Mouse (Mus musculus): Measurements from ENCODE around the gene St8sia2.
"Not testable (repeated sequence)": the region's sequence is repeated elsewhere in the genome, so short reads cannot be mapped to it uniquely, and the experiment has no call there.

The St8sia2 gene

DNA sequence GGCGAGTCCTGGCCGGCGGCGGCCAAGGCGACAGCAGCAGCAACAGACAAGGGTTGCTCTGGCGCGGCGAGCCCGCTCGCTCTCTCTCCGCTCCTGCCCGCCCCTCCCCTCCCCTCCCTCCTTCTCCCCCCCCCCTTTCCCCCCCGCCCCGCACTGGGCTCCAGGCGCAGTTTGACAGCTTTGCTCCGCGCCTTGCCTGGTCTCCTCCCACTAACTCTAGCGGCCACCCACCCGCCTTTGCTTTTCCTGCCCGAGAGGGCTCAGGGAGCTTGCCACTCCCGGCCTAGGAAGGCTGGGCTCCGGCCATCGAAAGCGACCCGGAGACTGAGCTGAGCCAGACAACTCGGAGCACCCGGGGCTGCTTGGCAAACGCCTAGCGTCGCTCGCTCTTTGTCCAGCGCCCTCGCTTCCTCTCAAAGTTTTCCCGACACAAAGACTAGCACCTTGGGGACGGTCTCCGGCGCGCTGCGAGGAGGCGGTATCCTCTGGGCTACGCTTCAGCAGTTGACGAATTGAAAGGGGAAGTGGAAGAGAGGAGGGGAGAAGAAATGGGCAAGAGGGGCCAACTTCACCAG, at the start of gene St8sia2:
St8sia2 (minus strand) TSS at position 90 of the 575 bp plus-strand sequence.
- DNase-seq, result peak; percentile 52

DNA sequence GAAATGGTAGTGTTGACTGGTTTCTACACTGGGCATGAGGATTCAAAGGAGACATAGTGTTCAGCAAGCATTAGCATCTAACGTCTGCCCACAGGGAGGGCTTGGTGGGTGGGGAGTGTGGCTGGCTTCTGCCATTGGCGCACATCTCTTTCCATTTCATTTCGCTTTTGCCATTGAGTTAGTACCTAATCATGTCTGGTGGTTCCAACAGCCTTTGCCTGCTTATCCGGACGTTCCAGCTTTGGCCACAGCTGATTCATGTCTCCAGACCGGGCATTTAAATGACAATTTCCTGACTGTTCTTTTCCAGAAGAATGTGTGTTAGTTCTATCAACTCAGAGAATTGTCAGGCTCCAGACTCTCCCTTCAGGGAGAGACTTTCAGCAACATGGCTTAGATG, 47.6 kb upstream of the St8sia2 start:
- DNase-seq, result no peak

DNA sequence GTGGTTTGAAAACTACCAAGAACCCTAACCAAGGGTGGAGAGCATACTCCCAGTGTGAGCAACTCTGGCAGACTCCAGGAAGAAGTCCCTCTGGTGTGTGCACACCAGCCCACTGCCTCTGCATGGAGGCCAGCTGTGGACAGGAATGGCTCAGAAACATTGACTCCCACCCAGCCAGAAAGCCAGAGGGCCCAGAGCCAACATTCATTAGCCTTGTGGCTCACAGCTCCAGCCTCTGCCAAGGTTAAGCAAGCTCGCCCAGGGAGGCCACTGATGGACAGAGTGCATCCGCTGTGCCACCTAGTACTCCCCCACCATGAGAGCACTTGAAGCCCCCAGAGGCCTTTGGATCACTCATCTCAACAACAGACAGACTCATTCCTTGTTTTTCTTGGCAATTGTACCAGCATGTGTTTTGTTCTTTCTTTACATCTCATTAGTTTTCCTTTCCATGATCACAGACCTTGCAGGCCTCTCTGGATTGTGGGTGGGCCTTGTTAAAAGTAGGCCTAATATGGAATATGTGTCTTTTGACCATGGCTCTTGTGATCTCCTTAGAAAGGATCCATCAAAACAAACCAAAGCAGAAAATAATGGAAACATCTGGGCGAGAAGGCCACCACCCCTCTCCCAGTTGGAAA, 46.9 kb upstream of the St8sia2 start:
- no peak for DNase-seq

DNA sequence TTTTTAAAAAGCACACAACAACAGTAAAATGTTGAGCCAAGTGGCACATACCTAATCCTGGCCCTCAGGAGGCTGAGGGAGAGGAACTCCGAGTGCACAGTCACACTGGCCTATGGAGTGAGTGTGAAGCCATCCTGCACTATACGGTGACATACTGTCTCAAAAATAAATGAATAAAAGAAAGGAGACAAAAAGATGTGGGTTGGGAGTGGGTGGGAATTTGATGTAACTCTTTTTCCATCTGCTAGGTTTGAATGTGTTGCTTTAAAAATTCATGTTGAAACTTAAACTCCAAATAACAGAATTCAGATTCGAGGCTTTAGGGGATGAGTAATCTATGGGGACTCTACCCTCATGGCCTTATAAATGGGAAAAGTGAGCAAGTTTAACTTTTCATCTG, 46.2 kb upstream of the St8sia2 start:
- DNase-seq, result no peak

DNA sequence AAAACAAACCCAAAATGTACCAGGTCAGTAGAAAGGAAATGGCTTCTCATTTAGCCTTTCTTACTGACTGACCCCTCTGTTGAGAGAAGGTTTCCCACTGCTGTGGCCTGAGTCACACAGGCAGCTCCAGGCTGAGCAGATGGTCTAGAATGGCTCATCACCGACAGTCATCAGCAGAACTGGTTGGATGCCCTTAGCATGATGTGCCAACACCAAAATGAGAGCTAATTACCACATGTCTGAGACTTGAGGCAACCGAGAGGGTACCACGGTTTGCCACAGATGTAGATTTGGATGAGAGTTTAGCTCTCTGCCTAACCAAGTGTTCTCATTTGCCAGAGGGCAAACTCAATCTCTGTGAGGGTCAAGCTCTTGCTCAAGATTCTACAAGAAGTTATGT, 42.3 kb upstream of the St8sia2 start:
- no peak for DNase-seq

DNA sequence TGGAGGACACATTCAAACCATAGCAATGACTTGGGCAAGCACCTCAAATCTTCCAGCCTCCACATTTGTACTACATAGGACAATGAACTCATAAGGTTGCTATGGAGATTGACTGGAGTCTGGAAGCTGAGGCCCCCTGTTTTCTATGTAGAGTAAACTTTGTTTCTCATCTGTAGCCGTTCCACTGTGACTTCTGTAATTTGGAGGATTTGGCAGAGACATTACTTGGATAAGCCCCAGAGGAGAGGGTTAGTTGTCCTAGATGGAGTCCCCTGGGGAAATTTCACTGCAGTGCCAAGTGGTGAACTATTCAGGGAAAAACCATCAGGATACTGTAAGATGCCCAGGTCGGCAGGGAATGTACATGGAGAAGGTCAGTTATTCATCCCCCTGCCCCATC, 34.1 kb upstream of the St8sia2 start:
- no peak for DNase-seq

DNA sequence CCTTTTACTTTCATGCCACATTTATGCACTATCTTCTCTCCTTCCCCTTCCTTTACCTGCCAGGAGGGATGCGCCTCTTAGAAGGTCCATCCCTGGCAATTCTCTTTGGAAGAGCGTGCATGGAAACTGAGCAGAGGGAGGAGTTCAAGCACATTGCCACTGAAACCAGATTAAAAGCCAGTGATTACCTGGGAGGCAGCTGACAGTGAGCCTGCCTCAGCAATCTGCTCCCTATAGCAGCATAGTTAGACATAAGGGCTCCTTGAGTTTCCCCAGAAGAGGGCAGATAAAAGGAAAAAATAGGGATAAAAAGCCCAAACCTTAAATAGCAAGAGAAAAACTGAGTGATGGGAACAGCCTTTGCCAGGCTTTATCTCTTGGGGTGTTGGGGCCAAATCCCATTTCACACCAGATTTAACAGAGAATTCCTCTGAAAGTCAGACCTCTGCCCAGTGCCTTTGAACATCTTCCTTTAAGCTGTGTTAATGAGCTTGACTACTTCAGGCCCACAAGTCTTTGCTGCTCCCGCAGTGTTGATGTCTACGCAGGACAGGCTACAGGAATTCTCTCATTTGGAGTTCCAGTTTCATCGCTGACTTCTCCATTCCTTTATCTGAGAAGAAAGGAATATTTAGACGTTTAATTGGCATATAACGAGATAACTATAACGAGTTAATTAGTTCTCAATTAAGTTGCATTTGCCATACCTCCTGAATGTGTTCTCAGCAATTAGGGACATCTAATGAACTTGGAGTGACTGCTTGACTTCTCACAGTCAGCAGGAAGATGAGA, 31.9 kb upstream of the St8sia2 start:
- DNase-seq, result no peak

DNA sequence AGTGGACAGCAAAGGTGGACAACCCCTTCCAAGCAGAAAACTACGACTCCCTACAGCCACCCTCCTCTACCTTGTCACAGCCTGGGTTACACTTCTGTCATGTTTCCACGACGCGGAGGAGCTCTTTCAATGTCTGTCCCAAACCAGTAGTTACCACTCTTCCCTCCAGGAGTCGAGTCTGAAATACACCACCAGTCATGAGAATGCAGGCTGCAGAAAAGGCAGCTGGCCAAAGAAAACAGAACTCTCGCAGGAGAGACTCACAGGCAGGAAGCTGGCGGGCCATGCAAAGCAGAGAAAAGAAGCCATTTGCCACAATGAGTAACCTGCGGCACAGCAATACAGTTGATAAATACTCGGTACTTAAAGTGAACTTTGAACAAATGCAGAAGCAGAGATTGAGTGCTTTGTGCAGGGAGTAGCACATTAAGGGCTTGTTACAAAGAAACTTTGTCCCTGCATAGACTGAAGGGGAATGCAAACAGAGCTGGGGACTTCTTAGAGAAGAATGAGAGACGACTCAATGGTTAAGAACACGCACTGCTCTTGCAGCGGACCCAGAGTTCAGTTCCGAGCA, 30.2 kb upstream of the St8sia2 start:
- no peak for DNase-seq

DNA sequence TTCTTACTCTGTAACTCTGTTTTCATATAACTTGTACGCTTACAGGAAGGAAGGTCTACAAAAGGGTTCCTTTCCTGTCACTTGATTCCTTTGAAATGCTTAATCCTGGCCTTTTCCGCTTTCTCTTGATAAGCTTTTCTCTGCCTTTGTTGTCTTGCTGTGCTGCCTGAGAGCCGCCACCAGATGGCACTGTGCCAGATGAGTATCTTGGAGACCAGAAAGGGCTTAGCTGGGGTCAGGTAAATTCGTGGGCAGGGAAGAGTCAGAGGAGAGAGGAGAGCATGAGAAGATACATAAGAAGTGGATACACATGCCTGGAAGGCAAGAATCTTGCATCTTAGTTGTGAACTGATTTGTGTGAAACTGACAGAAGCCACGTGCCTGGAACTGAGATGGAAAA, 11.5 kb upstream of the St8sia2 start:
- DNase-seq, result peak; percentile 51

DNA sequence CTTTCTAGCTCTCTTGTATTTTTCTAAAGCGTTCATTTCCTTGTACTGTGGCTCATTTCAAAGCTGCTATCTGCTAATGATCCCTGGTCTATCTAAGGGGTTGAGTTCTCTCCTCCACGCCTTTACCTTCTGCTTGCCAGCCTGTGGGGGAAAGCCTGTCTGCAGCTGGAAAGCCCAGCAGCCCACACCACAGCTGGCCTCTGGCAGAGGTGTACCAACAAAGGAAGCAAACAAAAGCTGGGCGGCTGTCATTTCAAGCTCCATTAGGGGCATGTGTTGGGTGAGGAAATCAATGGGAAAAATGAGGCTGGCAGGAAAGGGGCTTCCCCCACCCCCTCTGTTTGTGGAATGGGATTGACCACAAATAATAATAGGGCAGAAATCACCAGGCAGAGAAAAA, 10.7 kb upstream of the St8sia2 start:
- no peak for DNase-seq

DNA sequence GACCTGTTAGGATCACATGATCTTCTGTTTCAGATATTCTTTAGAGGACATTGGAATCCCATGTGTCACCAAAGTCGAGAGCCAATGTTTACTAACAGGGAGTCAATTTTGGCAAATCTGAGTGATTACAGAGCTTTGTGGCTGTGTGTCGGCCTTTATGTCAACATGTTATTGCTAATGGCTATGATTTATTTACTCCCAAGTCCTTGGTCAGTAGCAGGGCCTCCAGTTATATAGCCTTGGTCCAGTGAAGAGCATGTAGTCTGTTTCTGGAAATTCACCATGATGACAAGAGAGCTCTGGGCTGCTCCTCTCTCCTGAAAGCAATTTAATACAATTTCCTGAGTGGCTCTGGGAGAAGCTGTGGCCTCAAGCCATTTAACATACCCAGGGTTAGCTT, 9.1 kb upstream of the St8sia2 start:
- no peak for DNase-seq

DNA sequence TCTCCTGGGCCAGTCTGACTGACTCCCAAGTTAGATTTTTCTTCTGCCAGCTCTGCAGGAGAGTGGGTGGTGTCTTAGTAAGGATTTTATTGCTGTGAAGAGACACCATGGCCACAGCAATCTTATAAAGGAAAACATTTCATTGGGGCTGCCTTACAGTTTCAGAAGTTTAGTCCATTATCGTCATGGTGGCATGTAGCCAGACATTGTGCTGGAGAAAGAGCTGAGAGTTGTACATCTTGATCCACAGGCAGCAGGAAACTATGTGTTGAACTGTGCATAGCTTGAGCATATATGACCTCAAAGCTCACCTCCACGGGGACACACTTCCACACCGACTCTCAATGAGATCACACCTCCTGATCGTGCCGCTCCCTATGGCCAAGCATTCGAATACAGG, 8.3 kb upstream of the St8sia2 start:
- DNase-seq, result no peak

DNA sequence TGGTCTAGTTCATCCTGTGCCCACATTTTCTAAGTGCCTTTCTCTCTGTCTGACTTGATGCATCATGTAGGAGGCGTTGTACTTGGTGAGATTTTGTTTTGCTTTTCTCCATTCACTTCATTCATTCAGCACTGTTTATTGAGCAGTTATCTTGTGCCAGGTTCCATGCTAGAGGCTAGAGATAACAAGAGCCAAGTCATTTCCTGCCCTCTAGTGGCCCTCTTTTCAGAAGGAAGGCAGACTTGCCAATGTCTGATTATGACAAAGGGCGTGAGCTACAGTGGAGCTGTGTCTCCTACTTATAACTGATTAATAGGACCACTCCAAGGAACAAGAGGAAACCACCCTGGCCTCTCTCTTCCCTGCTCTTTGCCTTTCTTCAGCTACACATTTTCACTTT, 3.1 kb upstream of the St8sia2 start:
- DNase-seq, result no peak

DNA sequence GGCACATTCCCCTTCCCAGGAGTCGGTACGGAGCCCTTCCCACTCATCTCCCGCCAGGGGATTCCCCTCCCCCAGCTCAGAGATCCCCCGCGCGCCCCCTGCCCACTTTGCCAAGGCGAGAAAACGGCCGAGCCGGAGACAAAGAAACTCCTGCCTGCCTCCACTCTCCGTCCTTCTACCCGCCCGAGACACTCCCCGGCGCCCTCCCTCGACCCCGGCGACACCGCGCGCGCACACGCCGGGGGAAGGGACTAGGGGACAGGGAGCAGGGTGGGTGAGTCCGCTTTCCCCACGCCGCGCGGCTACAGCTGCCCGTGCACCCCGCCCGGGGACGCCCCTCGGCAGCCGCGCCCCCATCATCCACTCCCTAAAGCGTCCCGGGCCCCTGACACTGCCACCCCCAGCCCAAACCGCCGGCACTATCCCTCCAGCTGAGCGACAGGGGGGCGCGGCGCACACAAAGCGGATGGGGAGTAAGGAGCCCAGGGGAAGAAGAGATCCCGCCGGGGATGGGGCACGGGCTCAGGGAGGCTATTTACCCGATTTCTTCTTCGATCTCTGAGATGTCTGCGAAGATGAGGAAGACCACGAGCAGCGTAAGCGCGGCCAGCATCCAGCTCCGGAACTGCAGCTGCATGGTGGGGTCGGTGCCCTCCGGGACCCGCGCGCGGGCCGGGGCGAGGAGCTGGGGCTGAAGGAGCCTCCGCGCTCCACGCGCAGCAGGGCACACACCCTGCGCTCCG, 461 bp downstream of the St8sia2 start:
- DNase-seq, result peak; percentile 10

DNA sequence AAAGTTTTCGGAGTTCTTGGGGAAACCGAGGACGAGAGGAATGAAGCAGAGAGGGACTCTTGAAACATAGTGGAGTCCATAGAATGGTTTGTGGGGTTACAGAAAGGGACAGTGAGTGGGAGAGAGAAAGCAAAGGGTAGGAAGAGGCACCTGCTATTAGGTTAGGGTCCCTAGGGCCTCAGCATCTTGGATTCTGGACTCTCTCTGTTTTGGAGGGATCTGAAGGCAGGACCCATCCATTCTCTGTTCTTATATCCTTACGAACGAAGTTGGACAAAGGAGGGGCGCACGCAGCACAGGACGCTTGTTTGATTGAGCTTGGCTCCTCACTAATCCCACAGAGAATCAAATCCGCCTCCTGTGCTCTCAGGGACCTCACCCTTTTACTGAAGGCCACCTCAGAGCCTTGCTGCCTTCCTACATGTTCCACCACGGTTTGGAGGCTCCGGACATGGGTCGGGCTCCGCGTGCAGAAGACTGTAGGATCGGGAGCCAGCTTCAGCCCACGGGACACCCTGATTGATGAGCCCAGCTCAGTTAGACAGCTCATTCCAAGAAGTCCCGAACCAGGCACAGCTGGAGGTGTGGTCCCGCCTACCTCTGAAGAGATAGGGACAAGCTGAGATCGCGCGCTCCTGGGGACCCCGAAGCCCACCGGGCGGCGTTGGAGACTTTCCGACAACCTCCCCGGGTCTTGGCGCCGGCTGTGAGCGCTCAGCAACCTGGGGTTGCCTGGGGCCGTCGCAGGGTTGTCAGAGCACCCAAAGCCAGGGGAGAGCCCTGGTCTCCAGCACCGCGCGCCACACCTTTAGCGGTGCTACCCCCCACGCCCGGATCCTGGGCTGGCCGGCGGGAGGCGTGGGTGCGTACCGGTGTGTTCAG, 1.3 kb downstream of the St8sia2 start:
- DNase-seq, result no peak

DNA sequence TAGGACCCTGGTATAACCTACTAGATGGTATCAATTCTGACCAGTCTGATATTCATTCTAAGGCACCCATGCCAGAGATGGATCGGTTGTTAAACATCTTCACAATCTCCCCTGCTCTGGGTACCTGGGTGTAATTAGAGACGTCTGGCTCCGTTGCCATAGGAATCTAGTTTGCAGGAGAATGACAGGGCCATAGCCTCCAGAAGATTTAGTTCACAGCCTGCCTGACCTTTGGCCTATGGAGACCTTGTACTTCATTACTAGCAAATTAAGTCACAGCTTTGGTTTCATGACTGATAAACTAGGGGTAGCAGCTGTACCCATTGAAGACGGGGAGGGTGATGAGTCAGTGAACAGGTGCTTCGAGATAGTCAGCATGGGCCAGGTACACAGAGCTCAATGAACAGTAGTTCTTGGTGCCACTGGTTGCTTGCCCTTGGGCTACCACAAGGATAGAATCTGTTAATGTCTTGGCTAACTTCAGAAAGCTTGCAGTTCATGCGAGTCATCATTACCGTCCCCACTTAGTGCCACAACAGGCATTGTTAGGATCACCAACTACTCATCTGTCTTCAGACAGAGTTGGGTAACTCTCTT, 4.4 kb downstream of the St8sia2 start:
- DNase-seq, result no peak

DNA sequence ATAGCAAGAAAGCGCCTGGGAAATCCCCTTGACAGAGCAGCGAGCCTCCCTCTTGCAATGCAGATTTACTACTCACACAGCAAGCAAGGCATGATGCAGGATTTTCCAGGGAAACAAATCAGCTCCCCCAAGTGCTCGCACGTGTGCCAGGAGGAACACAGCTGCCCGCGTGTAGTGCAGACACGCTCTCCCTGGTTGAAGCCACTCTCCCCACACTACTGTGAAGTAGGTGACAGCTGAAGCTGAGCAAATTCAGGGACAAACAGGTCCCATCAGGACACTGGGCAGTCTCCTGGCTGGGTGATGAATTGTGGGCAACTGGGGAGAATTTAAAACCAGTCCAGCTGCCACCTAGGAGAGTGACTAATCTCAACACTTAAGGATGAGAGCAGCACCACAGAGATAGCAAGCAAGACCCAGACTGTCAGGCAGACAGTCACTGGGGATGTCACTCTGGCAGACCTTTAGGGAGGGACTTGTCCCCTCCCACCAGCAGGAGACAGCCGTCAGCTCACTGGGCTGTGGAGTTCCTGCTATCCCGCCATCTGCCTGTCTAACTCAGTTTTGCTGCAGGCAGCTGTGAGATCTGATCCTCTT, 6.6 kb downstream of the St8sia2 start:
- no peak for DNase-seq

DNA sequence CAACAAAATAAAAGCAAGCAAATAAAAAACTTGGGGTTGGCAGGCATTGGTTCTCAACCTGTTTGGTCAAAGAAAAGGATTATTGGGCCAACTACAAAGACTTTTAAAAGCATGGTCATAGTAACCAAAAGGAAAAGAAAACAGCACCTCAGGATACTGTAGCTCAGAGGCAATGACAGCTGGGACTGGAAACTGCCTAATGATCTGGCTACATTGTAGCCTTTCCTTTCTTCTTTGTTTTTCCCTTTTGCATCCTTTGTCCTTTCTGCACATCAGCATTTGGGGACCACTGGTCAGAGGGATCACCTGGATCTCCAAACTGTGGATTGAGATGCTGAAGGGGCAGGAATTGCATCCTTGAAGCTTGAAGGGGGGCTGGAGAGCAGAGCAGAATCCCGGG, 7.1 kb downstream of the St8sia2 start:
- no peak for DNase-seq

DNA sequence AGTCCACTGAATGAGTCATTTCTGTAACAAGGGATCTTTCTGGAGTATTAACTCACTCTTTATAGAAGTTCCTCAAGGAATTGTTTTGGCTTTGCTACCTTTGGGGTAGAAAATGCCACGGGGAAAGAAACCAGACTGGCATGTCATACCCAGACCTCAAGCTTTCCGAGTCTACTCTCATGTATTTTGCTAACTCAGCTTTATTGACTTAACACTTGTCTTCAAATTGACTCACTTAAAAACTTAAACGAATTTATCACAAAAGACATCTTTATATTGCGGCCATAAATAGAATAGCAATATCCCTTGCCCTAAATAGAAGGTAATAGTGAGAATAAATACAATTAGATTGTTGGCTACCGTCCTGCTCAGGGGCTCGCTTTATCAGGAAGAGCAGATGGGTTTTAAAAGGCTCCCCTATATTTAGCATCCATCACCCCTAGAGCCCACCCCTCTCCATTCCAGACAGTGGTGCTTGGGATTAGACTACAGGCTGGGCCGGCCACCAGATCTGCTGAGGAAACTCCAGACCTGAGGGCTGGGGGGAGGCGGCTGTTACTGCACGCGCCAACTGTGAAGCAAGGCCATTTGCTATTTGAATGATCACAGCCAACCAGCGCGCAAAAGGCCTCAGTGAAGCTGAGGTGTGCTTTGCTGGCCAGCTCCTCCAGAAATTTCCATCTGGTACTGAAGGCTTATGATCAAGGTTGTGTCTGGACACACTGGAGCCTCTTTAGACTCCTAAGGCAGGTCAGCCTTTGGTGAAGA, 12.6 kb downstream of the St8sia2 start:
- DNase-seq, result no peak

DNA sequence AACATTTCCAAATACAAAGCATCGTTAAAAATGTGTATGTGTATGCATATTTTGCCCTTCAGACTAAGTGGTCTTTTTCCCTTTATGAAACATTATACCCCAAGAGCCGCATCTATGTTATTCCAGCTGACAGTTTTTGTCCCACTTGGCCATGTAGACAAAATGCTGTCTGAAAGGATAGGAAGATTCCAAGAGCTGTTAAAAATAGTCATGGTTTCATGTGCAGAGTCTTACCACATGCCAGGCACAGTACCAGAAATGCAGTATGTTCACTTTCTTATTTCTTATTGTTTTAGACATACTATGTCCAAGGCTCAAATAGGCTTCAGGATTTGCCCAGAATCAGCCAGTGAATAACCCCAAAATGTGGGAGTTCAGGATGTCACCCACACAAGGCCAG, 24.1 kb downstream of the St8sia2 start:
- DNase-seq, result no peak

DNA sequence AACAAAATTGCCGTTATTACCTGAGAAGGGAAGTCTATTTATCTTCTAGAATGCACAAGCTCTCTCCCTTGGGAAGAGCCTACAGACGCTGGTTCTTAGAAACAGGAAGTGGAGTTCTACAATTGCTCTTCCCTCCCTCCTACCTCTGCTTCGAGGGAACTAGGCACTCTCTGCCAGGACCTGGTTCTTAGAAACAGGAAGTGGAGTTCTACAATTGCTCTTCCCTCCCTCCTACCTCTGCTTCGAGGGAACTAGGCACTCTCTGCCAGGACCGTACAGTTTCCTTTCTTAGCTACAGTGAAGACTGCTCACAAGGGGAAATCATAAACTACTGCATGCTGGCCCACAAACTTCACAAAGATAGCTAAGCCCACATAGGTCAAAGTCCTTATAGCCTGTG, 41.3 kb downstream of the St8sia2 start:
- not testable (repeated sequence) for DNase-seq

Measured in liver (tissue).